Mouse (Mus musculus) midbrain, embryonic 12.5 days (tissue): ENCODE measurements at regions not wholly inside any gene's neighbourhood (a gene's known extent, or its start where the extent isn't known, plus 50 kb on each side); places are given as distances from the start of the nearest gene placed in this dataset.

ENCODE experiments used
- ATAC-seq: fragments of 200-750 bp; cut with Nextera tagmentation; 2 replicates; pipeline ENCODE4 v1.8.0; 2017; ENCODE audit warnings: low read depth, moderate TSS enrichment, moderate library complexity; ENCODE audit not compliant: low FRiP score
- H3K27ac ChIP-seq: fragments of 300-500 bp; sonication (generic); replicated peaks from 2 replicates; pipeline ENCODE4 v1.5.1; 2016; ENCODE audit warnings: mild to moderate bottlenecking
- H3K27me3 ChIP-seq: fragments of 300-500 bp; sonication (generic); 2 replicates; pipeline ENCODE4 v1.6.1; 2016; ENCODE audit warnings: mild to moderate bottlenecking
- H3K36me3 ChIP-seq: fragments of 300-500 bp; sonication (generic); 2 replicates; pipeline ENCODE4 v1.6.1; 2016
- H3K4me1 ChIP-seq: fragments of 300-500 bp; sonication (generic); 2 replicates; pipeline ENCODE4 v1.6.1; 2016
- H3K4me2 ChIP-seq: fragments of 300-500 bp; sonication (generic); replicated peaks from 2 replicates; pipeline ENCODE4 v1.6.1; 2016; ENCODE audit warnings: mild to moderate bottlenecking, moderate library complexity
- H3K4me3 ChIP-seq: fragments of 300-500 bp; sonication (generic); 2 replicates; pipeline ENCODE4 v1.5.1; 2016; ENCODE audit warnings: mild to moderate bottlenecking
- H3K9ac ChIP-seq: fragments of 300-500 bp; sonication (generic); replicated peaks from 2 replicates; pipeline ENCODE4 v1.6.1; 2016; ENCODE audit warnings: mild to moderate bottlenecking, moderate library complexity
- H3K9me3 ChIP-seq: fragments of 300-500 bp; sonication (generic); 2 replicates; pipeline ENCODE4 v1.6.1; 2016; ENCODE audit warnings: mild to moderate bottlenecking
- WGBS: fragments of 180-500 bp; shearing (Covaris S2); methylation state at CpG from one replicate; pipeline ENCODE4 v1.1.7; 2016; 5-methylcytosine and 5-hydroxymethylcytosine counted together

DNA sequence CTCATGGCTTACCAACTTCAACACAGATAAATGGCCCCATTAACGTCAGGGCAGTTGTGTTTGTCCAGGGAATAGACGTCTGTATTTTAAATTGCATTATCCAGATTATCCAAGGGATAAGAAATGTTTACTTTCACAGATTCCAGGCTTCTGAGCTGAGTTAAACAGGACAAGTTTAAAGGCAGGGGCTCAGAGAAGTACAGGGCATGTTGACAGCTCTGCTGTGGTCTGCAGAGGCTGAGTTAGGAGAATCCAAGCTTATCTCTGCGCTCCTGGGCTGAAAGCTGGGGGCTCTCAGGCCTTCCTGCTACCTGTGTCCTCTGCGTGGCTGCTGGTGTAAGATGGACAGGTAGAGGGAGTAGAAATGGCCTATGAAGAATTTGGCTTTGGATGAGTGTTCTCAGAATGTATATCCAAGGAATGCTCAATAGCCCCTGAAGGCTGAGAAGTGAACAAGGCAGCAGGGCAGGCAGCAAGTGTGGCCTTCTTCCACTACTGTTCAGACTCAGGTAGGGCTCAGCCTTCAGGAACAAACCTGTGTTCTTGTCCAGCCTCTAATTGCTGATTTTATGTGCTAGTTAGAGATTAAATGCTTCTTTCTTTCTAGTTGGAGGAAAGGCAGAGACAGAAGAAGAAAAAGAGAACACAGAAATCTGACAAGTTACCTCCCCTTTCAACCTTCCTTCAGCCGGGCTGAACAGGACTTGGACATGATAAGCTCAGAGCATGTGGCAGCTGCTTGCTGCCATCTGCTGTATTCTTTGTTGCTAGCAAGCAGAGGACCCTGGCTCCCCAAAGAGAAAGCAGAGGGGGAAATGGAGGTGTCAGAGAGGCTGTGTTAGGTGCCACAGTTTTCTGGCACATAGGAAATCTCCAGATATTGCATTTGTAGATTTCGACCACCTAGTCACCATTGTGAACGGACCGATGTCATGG, 77.9 kb upstream of the Grem2 start:
- no peak overlapping the region for H3K27ac ChIP-seq
- H3K36me3 ChIP-seq = no peaks in the 10 kb centered on the region
- H3K4me2 ChIP-seq = no peak overlapping the region
- H3K9me3 ChIP-seq = no peaks in the 10 kb centered on the region
- H3K9ac ChIP-seq = no peak overlapping the region
- H3K4me3 ChIP-seq = no peak overlapping the region
- ATAC-seq = peak; percentile 68
- H3K4me1 ChIP-seq = no peaks in the 10 kb centered on the region
- H3K27me3 ChIP-seq = no peaks in the 10 kb centered on the region
- WGBS = 69% methylated on average over 8 of the region's 8 CpGs

DNA sequence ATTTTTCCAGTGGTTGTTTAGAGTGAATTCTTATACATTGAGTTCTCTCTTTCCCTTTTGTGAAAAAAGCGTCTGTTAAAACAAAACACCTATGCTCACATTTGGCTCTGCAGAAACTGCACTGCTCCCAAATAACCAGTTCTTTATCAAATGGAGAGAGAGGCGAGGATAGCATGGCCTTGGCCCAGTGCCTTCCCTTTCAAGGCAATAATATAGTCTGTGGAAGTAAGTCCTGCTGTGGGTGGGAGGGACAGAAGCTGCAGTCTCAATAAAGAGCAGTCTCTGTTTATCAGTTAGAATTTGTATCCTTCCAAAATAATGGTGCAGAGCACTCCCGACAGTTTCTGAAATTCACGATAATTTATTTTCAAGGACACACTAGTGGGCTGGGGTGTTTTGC, 70.9 kb upstream of the Grem2 start:
- WGBS = 92% methylated on average over 4 of the region's 4 CpGs
- Histone ChIP-seq H3K27me3 (no peaks in the 10 kb centered on the region), H3K4me2 (no peak overlapping the region), H3K36me3 (no peaks in the 10 kb centered on the region), H3K9me3 (no peaks in the 10 kb centered on the region), H3K4me1 (no peaks in the 10 kb centered on the region), H3K9ac (no peak overlapping the region), H3K4me3 (no peak overlapping the region), H3K27ac (no peak overlapping the region)
- no peak for ATAC-seq

DNA sequence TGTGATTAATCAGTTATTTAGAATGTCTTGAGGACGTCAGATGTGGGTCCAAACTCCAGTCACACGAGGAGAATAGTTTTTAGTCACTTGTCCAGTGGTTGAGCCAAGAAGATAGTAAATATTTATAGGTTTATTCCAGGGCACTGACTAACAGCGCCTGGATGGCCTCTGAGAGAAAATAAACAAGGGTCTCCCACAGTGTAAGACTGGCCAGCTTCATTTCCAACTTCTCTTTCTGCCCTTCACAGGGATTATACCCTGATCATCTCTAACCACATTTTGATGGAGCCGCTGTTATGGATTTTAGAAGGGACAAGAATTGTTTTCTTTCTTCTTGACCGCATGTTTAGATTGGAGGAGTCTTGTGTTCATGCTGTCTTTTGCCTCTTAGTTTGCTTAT, 67.0 kb upstream of the Grem2 start:
- 76% methylated on average over 5 of the region's 5 CpGs for WGBS

DNA sequence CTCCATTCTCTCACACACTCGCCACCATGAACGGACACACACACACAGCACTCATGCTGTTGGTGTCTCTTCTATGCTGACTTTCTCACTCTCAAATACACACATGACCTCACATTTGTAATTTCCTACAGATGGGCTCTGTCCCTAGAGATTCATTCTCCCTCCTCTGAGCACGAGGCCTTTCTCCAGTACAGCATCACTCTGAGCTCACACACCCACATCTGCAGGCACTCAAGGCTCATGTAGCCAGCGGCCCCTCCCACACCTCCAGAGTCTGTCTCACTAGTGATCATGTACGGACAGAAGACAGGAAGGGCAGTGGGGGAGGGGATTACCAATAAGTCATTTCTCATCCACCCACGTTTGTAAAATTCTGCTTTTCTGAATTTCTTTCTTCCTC, 50.3 kb upstream of the Grem2 start:
- no peak for ATAC-seq
- no peak overlapping the region for H3K4me3 ChIP-seq
- no peaks in the 10 kb centered on the region for H3K36me3 ChIP-seq
- no peaks in the 10 kb centered on the region for H3K9me3 ChIP-seq
- no peak overlapping the region for H3K9ac ChIP-seq
- no peak overlapping the region for H3K4me2 ChIP-seq
- H3K27ac ChIP-seq = no peak overlapping the region
- 78% methylated on average over 6 of the region's 6 CpGs for WGBS
- H3K27me3 ChIP-seq = no peaks in the 10 kb centered on the region
- H3K4me1 ChIP-seq = no peaks in the 10 kb centered on the region

More for the DNA sequence above, 67.0 kb upstream of the Grem2 start:
- Histone ChIP-seq H3K4me2 (no peak overlapping the region), H3K4me3 (no peak overlapping the region), H3K9me3 (no peaks in the 10 kb centered on the region), H3K27me3 (no peaks in the 10 kb centered on the region), H3K27ac (no peak overlapping the region), H3K4me1 (no peaks in the 10 kb centered on the region), H3K36me3 (no peaks in the 10 kb centered on the region), H3K9ac (no peak overlapping the region)
- no peak for ATAC-seq
